Mouse (Mus musculus) neural tube, embryonic 11.5 days (tissue): ENCODE measurements around the gene Fbxo7. TPM values are rescaled to one million over a fixed set of nuclear protein-coding genes. Genes with fewer than 3 reads are reported as not detected.

Experiments used
- ATAC-seq: fragments of 200-750 bp; cut with Nextera tagmentation; 2 replicates; pipeline ENCODE4 v1.8.0; 2017; ENCODE audit warnings: moderate number of reproducible peaks, mild to moderate bottlenecking, moderate TSS enrichment, moderate library complexity; ENCODE audit not compliant: insufficient read depth, low FRiP score, low TSS enrichment
- DNase-seq: peaks from one replicate; pipeline ENCODE4 v3.0.0-alpha.2; 2015; ENCODE audit warnings: low spot score
- H3K27ac ChIP-seq: fragments of 300-500 bp; sonication (generic); 2 replicates; pipeline ENCODE4 v1.5.1; 2014; ENCODE audit warnings: low read depth, mild to moderate bottlenecking, low read length
- H3K27me3 ChIP-seq: fragments of 300-500 bp; sonication (generic); 2 replicates; pipeline ENCODE4 v1.6.1; 2014; ENCODE audit warnings: mild to moderate bottlenecking, low read length, mixed read lengths; ENCODE audit not compliant: control insufficient read depth, insufficient read depth
- H3K36me3 ChIP-seq: fragments of 300-500 bp; sonication (generic); 2 replicates; pipeline ENCODE4 v1.6.1; 2014; ENCODE audit warnings: mild to moderate bottlenecking, low read length, moderate library complexity, mixed read lengths; ENCODE audit not compliant: control insufficient read depth, insufficient read depth
- H3K4me1 ChIP-seq: fragments of 300-500 bp; sonication (generic); 2 replicates; pipeline ENCODE4 v1.6.1; 2014; ENCODE audit warnings: low read length, mixed read lengths; ENCODE audit not compliant: control insufficient read depth, insufficient read depth
- H3K4me2 ChIP-seq: fragments of 300-500 bp; sonication (generic); 2 replicates; pipeline ENCODE4 v1.6.1; 2014; ENCODE audit warnings: low read depth, mild to moderate bottlenecking, moderate library complexity
- H3K4me3 ChIP-seq: fragments of 300-500 bp; sonication (generic); 2 replicates; pipeline ENCODE4 v1.5.1; 2014; ENCODE audit warnings: low read depth, low read length
- H3K9ac ChIP-seq: fragments of 300-500 bp; sonication (generic); 2 replicates; pipeline ENCODE4 v1.6.1; 2014; ENCODE audit warnings: mild to moderate bottlenecking, low read length
- H3K9me3 ChIP-seq: fragments of 300-500 bp; sonication (generic); 2 replicates; pipeline ENCODE4 v1.6.1; 2016; ENCODE audit warnings: low read length; ENCODE audit not compliant: control insufficient read depth
- WGBS: fragments of 180-500 bp; shearing (Covaris S2); extraction: QIAGEN DNeasy Blood & Tissue Kit; methylation state at CpG from one replicate; pipeline ENCODE4 v1.1.7; 2014; 5-methylcytosine and 5-hydroxymethylcytosine counted together
- polyA plus RNA-seq: library from polyadenylated mRNA; unstranded; fragments of >200 nt; fragmentation: Nextera tagmentation; extraction: Ambion mirVana; gene quantifications from 2 replicates; pipeline ENCODE4 v1.2.1, GENCODE M21; 2014

The Fbxo7 gene
- polyA plus RNA-seq, 1 experiment from 2014 or later = 22.9 TPM

- H3K9me3 ChIP-seq = no peaks in the 10 kb centered on the region
- H3K27me3 ChIP-seq = no peaks in the 10 kb centered on the region
- no peak overlapping the region for H3K4me3 ChIP-seq
- H3K9ac ChIP-seq = no peak overlapping the region
- H3K4me1 ChIP-seq = no peaks in the 10 kb centered on the region
- no peak overlapping the region for H3K4me2 ChIP-seq
- ATAC-seq (no peak), DNase-seq (no peak)
- H3K36me3 ChIP-seq = no peaks in the 10 kb centered on the region
- H3K27ac ChIP-seq = no peak overlapping the region
- 91% methylated on average over 2 of the region's 2 CpGs for WGBS
Measured at GRCm38 (mm10) chr10:86009688-86010087, 12.1 kb upstream of the Fbxo7 start.

GRCm38 (mm10) chr10:86010636-86011035 lies 11.1 kb upstream of the Fbxo7 start:
- Histone ChIP-seq H3K9me3 (no peaks in the 10 kb centered on the region), H3K9ac (no peak overlapping the region), H3K4me2 (no peak overlapping the region), H3K4me3 (no peak overlapping the region), H3K4me1 (no peaks in the 10 kb centered on the region), H3K27me3 (no peaks in the 10 kb centered on the region), H3K36me3 (no peaks in the 10 kb centered on the region), H3K27ac (no peak overlapping the region)
- DNase-seq (no peak), ATAC-seq (no peak)
- WGBS = 39% methylated on average over 6 of the region's 6 CpGs

GRCm38 (mm10) chr10:86011172-86011571 lies 10.6 kb upstream of the Fbxo7 start:
- H3K9me3 ChIP-seq = no peaks in the 10 kb centered on the region
- no peak for DNase-seq
- WGBS = 86% methylated on average over 2 of the region's 2 CpGs

GRCm38 (mm10) chr10:86011781-86012180 lies 10.0 kb upstream of the Fbxo7 start, which contains the start of gene Bpifc:
Bpifc (minus strand) TSS chr10:86011895.
- H3K27me3 ChIP-seq = no peaks in the 10 kb centered on the region
- H3K4me2 ChIP-seq = no peak within 1 kb of the TSS
- no peaks in the 10 kb centered on the region for H3K36me3 ChIP-seq
- ATAC-seq = no peak
- H3K27ac ChIP-seq = no peak within 1 kb of the TSS
- H3K9ac ChIP-seq = no peak within 1 kb of the TSS
- H3K4me3 ChIP-seq = no peak within 1 kb of the TSS
- H3K9me3 ChIP-seq = no peaks in the 10 kb centered on the region
- DNase-seq = no peak
- no peaks in the 10 kb centered on the region for H3K4me1 ChIP-seq
- WGBS = 98% methylated on average over 2 of the region's 2 CpGs

More at GRCm38 (mm10) chr10:86011172-86011571, 10.6 kb upstream of the Fbxo7 start:
- H3K27ac ChIP-seq = no peak overlapping the region
- no peak for ATAC-seq
- no peak overlapping the region for H3K4me2 ChIP-seq
- H3K4me1 ChIP-seq = no peaks in the 10 kb centered on the region
- no peaks in the 10 kb centered on the region for H3K27me3 ChIP-seq
- H3K4me3 ChIP-seq = no peak overlapping the region
- no peaks in the 10 kb centered on the region for H3K36me3 ChIP-seq
- no peak overlapping the region for H3K9ac ChIP-seq

- 92% methylated on average over 7 of the region's 7 CpGs for whole genome bisulfite sequencing
- no peak overlapping the region for H3K27ac ChIP-seq
- DNase-seq (no peak), ATAC-seq (no peak)
- no peak overlapping the region for H3K9ac ChIP-seq
- H3K4me1 ChIP-seq = no peaks in the 10 kb centered on the region
- no peaks in the 10 kb centered on the region for H3K9me3 ChIP-seq
- H3K27me3 ChIP-seq = no peaks in the 10 kb centered on the region
- no peak overlapping the region for H3K4me2 ChIP-seq
- no peak overlapping the region for H3K4me3 ChIP-seq
- H3K36me3 ChIP-seq = no peaks in the 10 kb centered on the region
Measured at GRCm38 (mm10) chr10:86017781-86018180, 4.0 kb upstream of the Fbxo7 start.

- 33% methylated on average over 5 of the region's 5 CpGs for WGBS
- DNase-seq (no peak), ATAC-seq (no peak)
- no peak overlapping the region for H3K4me2 ChIP-seq
- H3K27me3 ChIP-seq = no peaks in the 10 kb centered on the region
- no peaks in the 10 kb centered on the region for H3K36me3 ChIP-seq
- H3K27ac ChIP-seq = no peak overlapping the region
- no peaks in the 10 kb centered on the region for H3K9me3 ChIP-seq
- no peak overlapping the region for H3K4me3 ChIP-seq
- H3K4me1 ChIP-seq = no peaks in the 10 kb centered on the region
- no peak overlapping the region for H3K9ac ChIP-seq
Measured at GRCm38 (mm10) chr10:86018813-86019212, 3.0 kb upstream of the Fbxo7 start.

GRCm38 (mm10) chr10:86021408-86021748 lies 394 bp upstream of the Fbxo7 start:
- DNase-seq = no peak
- Histone ChIP-seq H3K4me1 (no peaks in the 10 kb centered on the region), H3K4me2 (no peak overlapping the region), H3K36me3 (no peaks in the 10 kb centered on the region), H3K9ac (peak overlapping the region; percentile 89; the same call in 1 of the 2 replicates), H3K9me3 (no peaks in the 10 kb centered on the region), H3K27me3 (no peaks in the 10 kb centered on the region), H3K4me3 (no peak overlapping the region; the same call in 1 of the 2 replicates), H3K27ac (no peak overlapping the region)
- no peak; the same call in 1 of the 2 replicates for ATAC-seq
- WGBS = 2% methylated on average over 3 of the region's 3 CpGs

- 0 out of 2 replicates have a peak, but pooled peaks have one; percentile 11 for ATAC-seq
- Histone ChIP-seq H3K4me1 (no peaks in the 10 kb centered on the region), H3K9ac (peak overlapping the region; percentile 89), H3K27me3 (no peaks in the 10 kb centered on the region), H3K36me3 (no peaks in the 10 kb centered on the region), H3K4me3 (peak overlapping the region; percentile 84), H3K4me2 (peak overlapping the region; percentile 60), H3K9me3 (no peaks in the 10 kb centered on the region), H3K27ac (no peak overlapping the region)
- 7% methylated on average over 6 of the region's 6 CpGs for WGBS
- DNase-seq = no peak
Measured at GRCm38 (mm10) chr10:86022474-86022816, 673 bp downstream of the Fbxo7 start.

- H3K4me2 ChIP-seq = no peak overlapping the region
Measured at GRCm38 (mm10) chr10:86023149-86023548, 1.4 kb downstream of the Fbxo7 start.

More at GRCm38 (mm10) chr10:86023149-86023548, 1.4 kb downstream of the Fbxo7 start:
- H3K9me3 ChIP-seq = no peaks in the 10 kb centered on the region
- DNase-seq (no peak), ATAC-seq (no peak)
- H3K27me3 ChIP-seq = no peaks in the 10 kb centered on the region
- no peak overlapping the region for H3K4me3 ChIP-seq
- no peak overlapping the region for H3K27ac ChIP-seq
- no peak overlapping the region for H3K9ac ChIP-seq
- H3K36me3 ChIP-seq = no peaks in the 10 kb centered on the region
- H3K4me1 ChIP-seq = no peaks in the 10 kb centered on the region
